Mouse (Mus musculus): ENCODE measurements at regions not wholly inside any gene's neighbourhood (a gene's known extent, or its start where the extent isn't known, plus 50 kb on each side); places are given as distances from the start of the nearest gene placed in this dataset.
A peak's percentile ranks its signal among the peaks of the same experiment; 100 is the strongest.

GRCm38 (mm10) chr1:88891041-88891440 lies 179.2 kb upstream of the Sh3bp4 start:
- no peak for DNase-seq

GRCm38 (mm10) chr1:88902426-88902825 lies 167.8 kb upstream of the Sh3bp4 start:
- DNase-seq, result no peak

- no peak for DNase-seq
Observed at GRCm38 (mm10) chr1:88907766-88908463, 162.3 kb upstream of the Sh3bp4 start.

- DNase-seq, result no peak
Observed at GRCm38 (mm10) chr1:88908683-88909082, 161.5 kb upstream of the Sh3bp4 start.

- DNase-seq, result no peak
Observed at GRCm38 (mm10) chr1:88909314-88909713, 160.9 kb upstream of the Sh3bp4 start.

GRCm38 (mm10) chr1:88909864-88910573 lies 160.2 kb upstream of the Sh3bp4 start:
- DNase-seq, result no peak

GRCm38 (mm10) chr1:88911724-88912123 lies 158.5 kb upstream of the Sh3bp4 start:
- no peak for DNase-seq

GRCm38 (mm10) chr1:88916531-88917050 lies 153.6 kb upstream of the Sh3bp4 start:
- no peak for DNase-seq

GRCm38 (mm10) chr1:88921401-88921800 lies 148.8 kb upstream of the Sh3bp4 start:
- DNase-seq, result no peak

GRCm38 (mm10) chr1:88923791-88924581 lies 146.2 kb upstream of the Sh3bp4 start:
- DNase-seq, result no peak

- no peak for DNase-seq
Observed at GRCm38 (mm10) chr1:88935191-88935590, 135.0 kb upstream of the Sh3bp4 start.

- DNase-seq, result no peak
Observed at GRCm38 (mm10) chr1:88935779-88936178, 134.4 kb upstream of the Sh3bp4 start.

- no peak for DNase-seq
Observed at GRCm38 (mm10) chr1:88937327-88937726, 132.9 kb upstream of the Sh3bp4 start.

- DNase-seq, result no peak
Observed at GRCm38 (mm10) chr1:88938458-88938857, 131.8 kb upstream of the Sh3bp4 start.

GRCm38 (mm10) chr1:88943039-88943438 lies 127.2 kb upstream of the Sh3bp4 start:
- DNase-seq, result no peak

- DNase-seq, result no peak
Observed at GRCm38 (mm10) chr1:88945868-88946267, 124.3 kb upstream of the Sh3bp4 start.

GRCm38 (mm10) chr1:88946374-88946773 lies 123.8 kb upstream of the Sh3bp4 start:
- DNase-seq, result no peak

GRCm38 (mm10) chr1:88949911-88950310 lies 120.3 kb upstream of the Sh3bp4 start:
- DNase-seq, result no peak

- no peak for DNase-seq
Observed at GRCm38 (mm10) chr1:88953516-88953915, 116.7 kb upstream of the Sh3bp4 start.

- peak; percentile 2 for DNase-seq
Observed at GRCm38 (mm10) chr1:88954784-88955183, 115.4 kb upstream of the Sh3bp4 start.

GRCm38 (mm10) chr1:88957061-88957460 lies 113.2 kb upstream of the Sh3bp4 start:
- DNase-seq, result no peak

- DNase-seq, result peak; percentile 78
Observed at GRCm38 (mm10) chr1:88959715-88960114, 110.5 kb upstream of the Sh3bp4 start.

GRCm38 (mm10) chr1:88960142-88960541 lies 110.1 kb upstream of the Sh3bp4 start:
- no peak for DNase-seq
